Mouse (Mus musculus): ENCODE data around the gene Arhgef28. TPM values are rescaled to one million over a fixed set of nuclear protein-coding genes. Genes with fewer than 3 reads are reported as not detected.

The Arhgef28 gene
- polyA plus RNA-seq, 1 experiment, result not detected

DNA sequence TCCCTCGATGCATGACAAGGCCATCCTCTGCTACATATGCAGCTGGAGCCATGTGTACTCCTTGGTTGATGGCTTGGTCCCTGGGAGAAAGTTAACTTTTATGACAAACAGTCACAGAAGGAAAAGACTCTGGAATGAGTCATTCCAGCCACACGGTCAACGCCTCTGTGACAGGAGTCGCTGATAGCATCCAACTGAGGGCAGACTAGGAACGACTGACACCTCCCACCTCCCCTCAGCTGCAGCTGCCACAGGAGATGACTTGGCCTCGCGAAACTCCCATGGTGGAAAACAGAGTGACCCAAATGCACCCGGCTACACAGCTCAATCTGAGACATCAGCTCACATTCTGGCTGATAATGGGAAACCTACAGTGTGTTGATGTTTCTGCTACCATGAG, 215.3 kb downstream of the Arhgef28 start:
- TF ChIP-seq POLR2A (IDR thresholded peaks at IDR 0.05; ENCODE audit: insufficient read depth, low read depth, low read length) (no peak), CTCF (IDR thresholded peaks at IDR 0.05; ENCODE audit: insufficient read depth, low read depth, low read length) (no peak)
- 80% methylated on average over 8 of the region's 8 CpGs for WGBS
- H3K27ac ChIP-seq (ENCODE audit: insufficient read depth, low read depth, low read length), result no peak overlapping the region
- H3K4me3 ChIP-seq (ENCODE audit: insufficient read depth, low read depth, low read length), result no peak overlapping the region
- H3K4me1 ChIP-seq (ENCODE audit: control insufficient read depth, insufficient read depth, low read length), result no peaks in the 10 kb centered on the region

DNA sequence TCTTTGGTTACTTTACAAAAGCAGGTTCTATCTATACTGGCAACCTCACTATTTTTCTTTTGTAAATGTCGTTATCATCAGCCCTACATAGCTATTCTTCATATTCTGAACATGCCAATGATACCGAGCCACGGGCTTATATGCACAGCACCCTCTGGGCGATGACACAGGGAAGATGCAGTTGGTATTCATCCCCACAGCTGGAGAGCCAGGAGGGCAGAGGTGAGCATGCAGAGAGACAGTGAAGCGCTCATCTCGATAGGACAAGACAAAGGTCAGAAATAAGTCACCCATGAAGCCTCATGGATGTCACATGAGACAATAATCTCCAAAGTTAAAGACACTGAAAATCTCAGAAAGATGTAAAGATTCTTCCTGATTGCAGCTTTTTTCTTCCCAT, 217.4 kb downstream of the Arhgef28 start:
- Histone ChIP-seq H3K27ac (ENCODE audit: insufficient read depth, low read depth, low read length) (no peak overlapping the region), H3K4me3 (ENCODE audit: insufficient read depth, low read depth, low read length) (no peak overlapping the region), H3K4me1 (ENCODE audit: control insufficient read depth, insufficient read depth, low read length) (no peaks in the 10 kb centered on the region)
- 89% methylated on average over 6 of the region's 6 CpGs for WGBS
- TF ChIP-seq POLR2A (IDR thresholded peaks at IDR 0.05; ENCODE audit: insufficient read depth, low read depth, low read length), result no peak
- no peak for TF ChIP-seq CTCF (IDR thresholded peaks at IDR 0.05; ENCODE audit: insufficient read depth, low read depth, low read length)

DNA sequence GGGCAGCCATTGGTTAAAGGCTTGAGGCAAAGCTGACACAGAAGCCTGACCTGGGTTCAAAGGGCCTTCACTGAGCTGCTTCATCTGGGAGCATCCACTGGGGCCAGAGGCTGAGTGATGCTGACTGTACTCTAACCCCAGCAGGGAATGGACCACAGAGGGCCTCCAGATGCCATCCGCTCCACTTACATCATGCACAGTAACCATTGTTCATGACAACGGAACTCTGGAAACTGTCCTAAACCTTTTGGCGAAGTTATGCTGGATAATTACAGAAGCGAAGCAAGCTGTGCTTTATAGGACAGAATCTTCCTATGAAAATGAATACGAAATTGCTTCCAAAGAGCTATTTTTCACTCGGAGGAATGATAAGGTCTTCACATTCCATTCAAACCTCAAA, 219.5 kb downstream of the Arhgef28 start:
- H3K27ac ChIP-seq (ENCODE audit: insufficient read depth, low read depth, low read length), result no peak overlapping the region
- WGBS, result 84% methylated on average over 6 of the region's 6 CpGs
- TF ChIP-seq POLR2A (IDR thresholded peaks at IDR 0.05; ENCODE audit: insufficient read depth, low read depth, low read length), result no peak
- no peak for TF ChIP-seq CTCF (IDR thresholded peaks at IDR 0.05; ENCODE audit: insufficient read depth, low read depth, low read length)
- no peak overlapping the region for H3K4me3 ChIP-seq (ENCODE audit: insufficient read depth, low read depth, low read length)
- H3K4me1 ChIP-seq (ENCODE audit: control insufficient read depth, insufficient read depth, low read length), result no peaks in the 10 kb centered on the region

DNA sequence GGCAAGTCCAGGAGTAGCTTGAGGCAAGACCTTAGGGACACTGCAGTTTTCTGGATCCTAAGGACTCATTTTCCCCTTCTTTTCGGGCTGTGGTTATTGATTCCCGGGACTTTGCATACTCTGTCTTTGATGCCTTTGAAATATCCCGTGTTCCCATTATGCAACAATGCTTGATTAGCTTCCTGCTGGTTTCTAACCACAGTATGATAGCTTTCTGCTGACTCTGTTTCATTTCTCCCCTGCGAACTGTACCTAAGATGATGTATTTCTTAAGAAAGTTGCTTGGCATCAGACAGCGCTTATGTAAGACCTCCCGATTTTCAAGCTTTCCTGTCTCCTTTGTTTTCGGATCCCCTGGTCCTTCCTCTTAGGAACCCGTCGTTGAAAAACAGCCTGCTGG, 229.1 kb downstream of the Arhgef28 start:
- no peak for TF ChIP-seq POLR2A (IDR thresholded peaks at IDR 0.05; ENCODE audit: insufficient read depth, low read depth, low read length)
- Histone ChIP-seq H3K4me3 (ENCODE audit: insufficient read depth, low read depth, low read length) (no peak overlapping the region), H3K4me1 (ENCODE audit: control insufficient read depth, insufficient read depth, low read length) (no peaks in the 10 kb centered on the region), H3K27ac (ENCODE audit: insufficient read depth, low read depth, low read length) (no peak overlapping the region)
- WGBS, result 78% methylated on average over 9 of the region's 9 CpGs

DNA sequence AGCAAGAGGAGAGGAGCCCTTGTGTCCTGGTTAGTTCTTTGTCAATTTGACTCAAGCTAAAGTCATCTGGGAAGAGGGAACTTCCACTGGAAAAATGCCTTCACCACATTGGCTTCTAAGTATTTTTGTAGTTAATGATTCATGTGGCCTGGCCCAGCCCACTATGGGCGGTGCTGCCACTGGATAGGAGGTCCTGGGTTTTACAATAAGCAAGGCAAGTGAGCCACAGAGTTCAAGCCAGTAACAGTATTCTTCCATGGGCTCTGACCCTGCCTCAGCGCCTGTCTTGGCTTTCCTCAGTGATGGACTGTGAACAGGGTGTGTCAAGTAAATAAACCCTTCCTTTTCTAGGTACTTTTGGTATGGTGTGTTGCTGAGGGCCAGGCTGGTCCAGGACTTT, 229.6 kb downstream of the Arhgef28 start:
- WGBS, result 93% methylated on average over 2 of the region's 2 CpGs
- TF ChIP-seq CTCF (IDR thresholded peaks at IDR 0.05; ENCODE audit: insufficient read depth, low read depth, low read length) (no peak), POLR2A (IDR thresholded peaks at IDR 0.05; ENCODE audit: insufficient read depth, low read depth, low read length) (no peak)
- Histone ChIP-seq H3K27ac (ENCODE audit: insufficient read depth, low read depth, low read length) (no peak overlapping the region), H3K4me1 (ENCODE audit: control insufficient read depth, insufficient read depth, low read length) (no peaks in the 10 kb centered on the region), H3K4me3 (ENCODE audit: insufficient read depth, low read depth, low read length) (no peak overlapping the region)

DNA sequence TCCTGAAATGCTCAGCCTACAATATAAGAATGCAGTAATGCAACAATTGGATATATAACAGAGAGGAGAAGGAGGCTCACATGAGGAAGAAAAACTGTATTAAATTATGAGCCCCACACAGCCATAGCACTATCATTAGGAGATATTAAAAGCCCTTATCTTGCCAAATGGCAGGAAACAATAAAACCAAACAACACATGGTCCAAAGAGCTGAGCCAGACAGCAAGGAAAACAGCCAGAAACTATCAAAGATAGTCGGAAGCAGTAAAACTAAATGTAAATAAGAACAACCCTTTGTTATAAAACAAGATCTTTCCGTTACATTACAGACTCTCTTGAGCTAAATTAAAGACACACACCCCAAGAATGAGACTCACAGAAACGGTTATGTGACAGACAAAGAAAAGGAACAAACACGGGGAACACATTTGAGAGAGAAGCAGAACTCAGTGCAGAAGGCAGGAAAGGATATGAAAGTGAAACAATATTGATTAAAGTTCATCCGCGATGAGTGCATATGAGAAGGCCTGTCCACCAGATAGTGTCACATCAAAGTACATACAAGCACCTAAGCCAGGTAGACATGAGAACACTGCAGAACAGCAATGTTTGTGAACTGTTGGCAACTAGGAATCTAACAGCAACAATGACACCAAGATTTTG, 231.6 kb downstream of the Arhgef28 start:
- Histone ChIP-seq H3K4me3 (ENCODE audit: insufficient read depth, low read depth, low read length) (no peak overlapping the region), H3K27ac (ENCODE audit: insufficient read depth, low read depth, low read length) (no peak overlapping the region), H3K4me1 (ENCODE audit: control insufficient read depth, insufficient read depth, low read length) (no peaks in the 10 kb centered on the region)
- no peak for TF ChIP-seq CTCF (IDR thresholded peaks at IDR 0.05; ENCODE audit: insufficient read depth, low read depth, low read length)
- no peak for TF ChIP-seq POLR2A (IDR thresholded peaks at IDR 0.05; ENCODE audit: insufficient read depth, low read depth, low read length)
- WGBS, result 64% methylated on average over 6 of the region's 6 CpGs

DNA sequence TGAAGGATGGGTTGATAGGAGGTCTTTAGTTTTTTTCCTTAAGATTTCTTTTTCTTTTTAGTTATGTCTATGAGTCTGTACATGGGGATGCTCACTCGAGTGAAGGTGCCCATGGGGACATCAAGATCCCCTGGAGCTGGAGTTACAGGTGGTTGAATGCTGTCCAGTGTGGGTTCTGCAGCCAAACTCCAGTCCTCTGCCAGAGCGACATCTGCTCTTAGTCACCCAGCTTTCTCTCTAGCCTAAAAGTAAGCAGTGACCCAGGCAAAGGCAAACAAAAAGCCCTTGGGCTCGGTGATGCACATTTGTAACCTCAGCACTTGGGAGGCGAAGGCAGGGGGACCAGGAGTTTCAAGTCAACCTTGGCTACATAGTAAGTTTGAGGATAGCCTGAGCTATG, 232.3 kb downstream of the Arhgef28 start:
- no peak for TF ChIP-seq POLR2A (IDR thresholded peaks at IDR 0.05; ENCODE audit: insufficient read depth, low read depth, low read length)
- TF ChIP-seq CTCF (IDR thresholded peaks at IDR 0.05; ENCODE audit: insufficient read depth, low read depth, low read length), result no peak

DNA sequence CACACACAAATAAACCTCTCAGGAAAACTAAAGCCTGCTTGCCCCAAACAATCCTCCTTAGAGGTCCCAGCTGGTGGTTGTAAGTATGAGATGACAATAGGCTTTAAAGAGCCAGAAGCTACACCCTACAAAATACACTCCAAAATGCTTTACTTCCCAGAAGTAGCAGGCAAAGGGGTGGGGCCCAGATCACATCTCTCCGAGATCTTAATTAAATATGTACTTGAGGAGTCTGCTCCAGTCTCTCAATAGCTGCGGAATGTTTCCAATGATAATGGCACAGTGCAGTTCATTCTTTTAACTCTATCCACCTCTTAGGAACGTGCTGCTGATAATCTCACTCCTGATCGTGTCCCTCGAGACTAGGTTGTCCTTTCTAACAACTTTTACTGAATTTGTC, 240.2 kb downstream of the Arhgef28 start:
- Histone ChIP-seq H3K4me1 (ENCODE audit: control insufficient read depth, insufficient read depth, low read length) (no peaks in the 10 kb centered on the region), H3K4me3 (ENCODE audit: insufficient read depth, low read depth, low read length) (no peak overlapping the region), H3K27ac (ENCODE audit: insufficient read depth, low read depth, low read length) (no peak overlapping the region)
- no peak for TF ChIP-seq POLR2A (IDR thresholded peaks at IDR 0.05; ENCODE audit: insufficient read depth, low read depth, low read length)
- no peak for TF ChIP-seq CTCF (IDR thresholded peaks at IDR 0.05; ENCODE audit: insufficient read depth, low read depth, low read length)
- 37% methylated on average over 5 of the region's 5 CpGs for WGBS

More for the DNA sequence above, 232.3 kb downstream of the Arhgef28 start:
- Histone ChIP-seq H3K4me3 (ENCODE audit: insufficient read depth, low read depth, low read length) (no peak overlapping the region), H3K4me1 (ENCODE audit: control insufficient read depth, insufficient read depth, low read length) (no peaks in the 10 kb centered on the region), H3K27ac (ENCODE audit: insufficient read depth, low read depth, low read length) (no peak overlapping the region)
- WGBS, result 92% methylated on average over 4 of the region's 4 CpGs

DNA sequence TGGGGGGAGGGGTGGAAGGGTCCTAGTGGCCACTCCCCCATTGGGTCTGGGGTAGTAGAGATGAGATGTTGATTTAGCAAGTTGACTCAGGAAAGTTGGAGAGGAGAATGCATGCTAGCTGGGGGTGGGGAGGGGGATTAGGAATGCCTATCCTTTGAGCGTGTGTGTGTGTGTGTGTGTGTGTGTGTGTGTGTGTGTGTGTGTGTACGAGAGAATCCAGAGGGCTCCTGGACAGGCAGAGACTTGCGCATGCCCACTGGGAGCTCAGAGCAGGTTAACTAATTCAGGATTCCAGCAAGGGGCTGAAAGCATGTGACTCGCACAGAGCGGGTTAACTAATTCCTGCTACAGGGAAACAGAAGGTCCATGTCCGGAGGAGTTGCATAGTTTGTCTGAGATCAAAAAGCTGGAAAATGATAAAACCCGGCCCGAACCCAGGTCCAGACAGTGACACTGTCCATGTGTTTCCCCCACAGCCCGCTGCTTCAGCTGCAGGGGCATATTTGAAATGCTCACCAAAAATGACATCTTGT, 241.3 kb downstream of the Arhgef28 start:
- Histone ChIP-seq H3K27ac (ENCODE audit: insufficient read depth, low read depth, low read length) (no peak overlapping the region), H3K4me1 (ENCODE audit: control insufficient read depth, insufficient read depth, low read length) (no peaks in the 10 kb centered on the region), H3K4me3 (ENCODE audit: insufficient read depth, low read depth, low read length) (no peak overlapping the region)
- TF ChIP-seq POLR2A (IDR thresholded peaks at IDR 0.05; ENCODE audit: insufficient read depth, low read depth, low read length), result no peak
- no peak for TF ChIP-seq CTCF (IDR thresholded peaks at IDR 0.05; ENCODE audit: insufficient read depth, low read depth, low read length)
- 80% methylated on average over 9 of the region's 9 CpGs for WGBS
